Mouse (Mus musculus) heart, embryonic 11.5 days (tissue): ENCODE results near the gene Ptprm. TPM values are rescaled to one million over a fixed set of nuclear protein-coding genes. Genes with fewer than 3 reads are reported as not detected.

Experiments
- ATAC-seq: fragments of 200-750 bp; cut with Nextera tagmentation; replicated peaks from 2 replicates; pipeline ENCODE4 v1.8.0; 2017; ENCODE audit warnings: moderate library complexity; ENCODE audit not compliant: insufficient number of reproducible peaks, low FRiP score, low TSS enrichment
- H3K27ac ChIP-seq: fragments of 300-500 bp; sonication (generic); 2 replicates; pipeline ENCODE4 v1.5.1; 2014; ENCODE audit warnings: mild to moderate bottlenecking, low read depth, low read length
- H3K27me3 ChIP-seq: fragments of 300-500 bp; sonication (generic); 2 replicates; pipeline ENCODE4 v1.6.1; 2014; ENCODE audit warnings: mild to moderate bottlenecking, low read length, mixed read lengths; ENCODE audit not compliant: control insufficient read depth, insufficient read depth
- H3K36me3 ChIP-seq: fragments of 300-500 bp; sonication (generic); 2 replicates; pipeline ENCODE4 v1.6.1; 2014; ENCODE audit warnings: mild to moderate bottlenecking, low read length, moderate library complexity, mixed read lengths; ENCODE audit not compliant: control insufficient read depth, insufficient read depth
- H3K4me1 ChIP-seq: fragments of 300-500 bp; sonication (generic); 2 replicates; pipeline ENCODE4 v1.6.1; 2014; ENCODE audit warnings: low read length; ENCODE audit not compliant: control insufficient read depth, insufficient read depth
- H3K4me2 ChIP-seq: fragments of 300-500 bp; sonication (generic); 2 replicates; pipeline ENCODE4 v1.6.1; 2014; ENCODE audit warnings: mild to moderate bottlenecking, moderate library complexity
- H3K4me3 ChIP-seq: fragments of 300-500 bp; sonication (generic); 2 replicates; pipeline ENCODE4 v1.5.1; 2014; ENCODE audit warnings: low read depth, low read length
- H3K9ac ChIP-seq: fragments of 300-500 bp; sonication (generic); 2 replicates; pipeline ENCODE4 v1.6.1; 2014; ENCODE audit warnings: mild to moderate bottlenecking, low read depth, low read length, moderate library complexity
- H3K9me3 ChIP-seq: fragments of 300-500 bp; sonication (generic); replicated peaks from 2 replicates; pipeline ENCODE4 v1.6.1; 2016; ENCODE audit warnings: low read length; ENCODE audit not compliant: control insufficient read depth
- WGBS: fragments of 180-500 bp; shearing (Covaris S2); extraction: QIAGEN DNeasy Blood & Tissue Kit; methylation state at CpG from one replicate; pipeline ENCODE4 v1.1.7; 2014; ENCODE audit not compliant: insufficient replicate concordance; 5-methylcytosine and 5-hydroxymethylcytosine counted together
- microRNA-seq: library from miRNA; unstranded; fragments of <30 nt; microRNA quantifications from one replicate; pipeline ENCODE4, GENCODE M21; 2016; ENCODE audit warnings: borderline number of aligned reads
- polyA plus RNA-seq: library from polyadenylated mRNA; unstranded; fragments of >200 nt; fragmentation: Nextera tagmentation; extraction: Ambion mirVana; gene quantifications from 2 replicates; pipeline ENCODE4 v1.2.1, GENCODE M21; 2014

The Ptprm gene
- polyA plus RNA-seq, 1 experiment from 2014 or later = 15.9 TPM

GRCm38 (mm10) chr17:66619255-66619826 lies 734.9 kb downstream of the Ptprm start:
- no peak for ATAC-seq
- Histone ChIP-seq H3K27me3 (no peaks in the 10 kb centered on the region), H3K4me2 (no peak overlapping the region), H3K4me3 (no peak overlapping the region), H3K9ac (no peak overlapping the region), H3K27ac (no peak overlapping the region), H3K4me1 (no peaks in the 10 kb centered on the region), H3K36me3 (no peaks in the 10 kb centered on the region), H3K9me3 (no peaks in the 10 kb centered on the region)
- 82% methylated on average over 3 of the region's 3 CpGs for WGBS

Small RNA genes lying within 50 kb of the gene (microRNA-seq; reads per million reads assigned to microRNA genes)
- 0.68 reads per million, percentile 4 among the genes with 10 or more reads in this experiment for gene Mir5709
